Mouse (Mus musculus) forebrain, embryonic 14.5 days (tissue): ENCODE results near the gene Kcnn3. TPM values are rescaled to one million over a fixed set of nuclear protein-coding genes. Genes with fewer than 3 reads are reported as not detected.

Source experiments
- ATAC-seq: fragments of 200-750 bp; cut with Nextera tagmentation; 2 replicates; pipeline ENCODE4 v1.8.0; 2017; ENCODE audit warnings: mild to moderate bottlenecking, moderate library complexity
- DNase-seq: peaks from one replicate; pipeline ENCODE4 v3.0.0-alpha.2; 2015; ENCODE audit warnings: low spot score
- H3K27ac ChIP-seq: fragments of 300-500 bp; sonication (generic); 2 replicates; pipeline ENCODE4 v1.5.1; 2014; ENCODE audit warnings: low read depth, mild to moderate bottlenecking, control low read depth, low read length, moderate library complexity
- H3K27me3 ChIP-seq: fragments of 300-500 bp; sonication (generic); replicated peaks from 2 replicates; pipeline ENCODE4 v1.6.1; 2014; ENCODE audit warnings: low read length, control low read depth, mixed read lengths; ENCODE audit not compliant: control insufficient read depth, insufficient read depth
- H3K36me3 ChIP-seq: fragments of 300-500 bp; sonication (generic); 2 replicates; pipeline ENCODE4 v1.6.1; 2014; ENCODE audit warnings: low read length, control low read depth; ENCODE audit not compliant: control insufficient read depth, insufficient read depth
- H3K4me1 ChIP-seq: fragments of 300-500 bp; sonication (generic); 2 replicates; pipeline ENCODE4 v1.6.1; 2014; ENCODE audit warnings: antibody characterized with exemption, low read length, control low read depth; ENCODE audit not compliant: control insufficient read depth, insufficient read depth
- H3K4me2 ChIP-seq: fragments of 300-500 bp; sonication (generic); 2 replicates; pipeline ENCODE4 v1.6.1; 2014; ENCODE audit warnings: mild to moderate bottlenecking, control low read depth, low read length
- H3K4me3 ChIP-seq: fragments of 300-500 bp; sonication (generic); 2 replicates; pipeline ENCODE4 v1.5.1; 2014; ENCODE audit warnings: low read depth, low read length, control low read depth
- H3K9ac ChIP-seq: fragments of 300-500 bp; sonication (generic); 2 replicates; pipeline ENCODE4 v1.6.1; 2014; ENCODE audit warnings: mild to moderate bottlenecking, low read length, control low read depth, moderate library complexity
- H3K9me3 ChIP-seq: fragments of 300-500 bp; sonication (generic); replicated peaks from 2 replicates; pipeline ENCODE4 v1.6.1; 2016; ENCODE audit warnings: low read length, control low read depth, mixed read lengths; ENCODE audit not compliant: control insufficient read depth
- WGBS: fragments of 180-500 bp; shearing (Covaris S2); extraction: QIAGEN DNeasy Blood & Tissue Kit; methylation state at CpG from one replicate; pipeline ENCODE4 v1.1.7; 2014; 5-methylcytosine and 5-hydroxymethylcytosine counted together
- polyA plus RNA-seq: library from polyadenylated mRNA; unstranded; fragments of >200 nt; fragmentation: Nextera tagmentation; extraction: Ambion mirVana; gene quantifications from 2 replicates; pipeline ENCODE4 v1.2.1, GENCODE M21; 2014

Gene Kcnn3
- polyA plus RNA-seq, 1 experiment from 2014 or later: 4.8 TPM

DNA sequence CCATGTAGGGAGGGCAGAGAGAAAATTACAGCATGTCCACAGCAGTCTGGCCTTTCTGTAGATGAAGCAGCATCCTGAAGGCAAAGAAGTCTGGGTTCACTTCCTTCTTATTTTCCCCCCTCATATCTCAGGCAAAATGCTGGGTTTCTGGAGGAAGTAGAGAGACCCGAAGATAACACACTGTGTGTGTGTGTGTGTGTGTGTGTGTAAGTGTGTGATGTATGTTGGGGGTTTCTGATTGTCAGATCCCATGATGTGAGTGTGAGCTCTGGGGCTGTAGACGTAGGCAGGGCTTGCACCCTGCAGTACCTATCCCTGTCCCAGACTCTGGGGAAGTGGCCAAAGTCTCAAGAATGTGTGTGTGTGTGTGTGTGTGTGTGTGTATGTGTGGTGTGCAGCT lies 28.8 kb downstream of the Kcnn3 start:
- Histone ChIP-seq H3K4me1 (no peaks in the 10 kb centered on the region), H3K36me3 (no peaks in the 10 kb centered on the region), H3K9me3 (no peaks in the 10 kb centered on the region), H3K4me3 (no peak overlapping the region), H3K4me2 (no peak overlapping the region), H3K27me3 (no peaks in the 10 kb centered on the region), H3K27ac (no peak overlapping the region), H3K9ac (no peak overlapping the region)
- ATAC-seq: no peak
- DNase-seq: no peak
- WGBS: 86% methylated on average over 2 of the region's 2 CpGs

- Histone ChIP-seq H3K36me3 (no peaks in the 10 kb centered on the region), H3K4me2 (no peak overlapping the region), H3K9ac (no peak overlapping the region), H3K4me1 (no peaks in the 10 kb centered on the region), H3K27ac (no peak overlapping the region), H3K27me3 (no peaks in the 10 kb centered on the region), H3K4me3 (no peak overlapping the region), H3K9me3 (no peaks in the 10 kb centered on the region)
- 69% methylated on average over 4 of the region's 4 CpGs for WGBS
- DNase-seq (no peak), ATAC-seq (no peak)
Measured at GRCm38 (mm10) chr3:89549488-89549887, 29.5 kb downstream of the Kcnn3 start.

GRCm38 (mm10) chr3:89551880-89552279 lies 31.9 kb downstream of the Kcnn3 start:
- H3K27ac ChIP-seq: 0 out of 2 replicates have a peak overlapping the region, but pooled peaks have one; percentile 6
- H3K9ac ChIP-seq: no peak overlapping the region
- no peak overlapping the region for H3K4me3 ChIP-seq
- peak; percentile 8 for DNase-seq
- no peaks in the 10 kb centered on the region for H3K4me1 ChIP-seq
- WGBS: 65% methylated on average over 2 of the region's 2 CpGs
- H3K27me3 ChIP-seq: no peaks in the 10 kb centered on the region
- no peak overlapping the region for H3K4me2 ChIP-seq
- H3K9me3 ChIP-seq: no peaks in the 10 kb centered on the region
- 0 out of 2 replicates have a peak, but pooled peaks have one; percentile 46 for ATAC-seq
- H3K36me3 ChIP-seq: no peaks in the 10 kb centered on the region

GRCm38 (mm10) chr3:89553432-89553831 lies 33.5 kb downstream of the Kcnn3 start:
- H3K4me3 ChIP-seq: no peak overlapping the region
- 94% methylated on average over 8 of the region's 8 CpGs for WGBS

GRCm38 (mm10) chr3:89553946-89554345 lies 34.0 kb downstream of the Kcnn3 start:
- Histone ChIP-seq H3K4me1 (peaks cover 7% of the 10 kb centered on the region), H3K9ac (no peak overlapping the region), H3K27ac (no peak overlapping the region), H3K4me3 (no peak overlapping the region), H3K4me2 (no peak overlapping the region), H3K9me3 (no peaks in the 10 kb centered on the region), H3K36me3 (no peaks in the 10 kb centered on the region), H3K27me3 (no peaks in the 10 kb centered on the region)
- ATAC-seq (no peak), DNase-seq (no peak)
- 85% methylated on average over 4 of the region's 4 CpGs for WGBS

More at GRCm38 (mm10) chr3:89553432-89553831, 33.5 kb downstream of the Kcnn3 start:
- H3K27ac ChIP-seq: no peak overlapping the region
- no peaks in the 10 kb centered on the region for H3K36me3 ChIP-seq
- ATAC-seq: no peak
- peaks cover 2% of the 10 kb centered on the region for H3K4me1 ChIP-seq
- no peaks in the 10 kb centered on the region for H3K27me3 ChIP-seq
- H3K9ac ChIP-seq: no peak overlapping the region
- DNase-seq: no peak
- no peaks in the 10 kb centered on the region for H3K9me3 ChIP-seq
- no peak overlapping the region for H3K4me2 ChIP-seq

GRCm38 (mm10) chr3:89554587-89554986 lies 34.6 kb downstream of the Kcnn3 start:
- no peak for ATAC-seq
- no peak overlapping the region for H3K4me2 ChIP-seq
- WGBS: 93% methylated on average over 2 of the region's 2 CpGs
- H3K4me1 ChIP-seq: peaks cover 11% of the 10 kb centered on the region
- no peak overlapping the region for H3K9ac ChIP-seq
- no peak for DNase-seq
- H3K36me3 ChIP-seq: no peaks in the 10 kb centered on the region
- no peaks in the 10 kb centered on the region for H3K9me3 ChIP-seq
- H3K27ac ChIP-seq: no peak overlapping the region
- H3K4me3 ChIP-seq: no peak overlapping the region
- H3K27me3 ChIP-seq: no peaks in the 10 kb centered on the region

DNA sequence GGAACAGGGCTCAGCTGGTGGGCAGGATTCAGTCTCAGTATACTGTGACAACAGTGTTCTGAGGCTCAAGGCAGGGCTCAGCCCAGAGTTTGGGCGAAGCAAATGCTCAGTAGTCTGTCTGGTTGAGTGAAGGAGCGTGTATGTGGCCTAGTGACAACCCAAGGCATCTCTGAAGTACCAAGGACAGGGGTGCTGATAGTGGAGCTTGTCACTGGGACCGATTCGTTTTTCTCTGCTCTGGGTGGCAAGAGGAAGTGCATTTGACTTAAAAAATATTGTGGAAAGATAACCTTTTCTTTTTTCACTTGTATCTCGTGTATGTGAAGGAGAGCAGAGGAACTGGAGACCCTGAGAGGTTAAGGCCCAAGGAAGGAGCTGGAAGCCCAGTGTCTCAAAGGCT lies 37.8 kb downstream of the Kcnn3 start:
- Histone ChIP-seq H3K27me3 (no peaks in the 10 kb centered on the region), H3K9me3 (no peaks in the 10 kb centered on the region), H3K4me1 (peaks cover 15% of the 10 kb centered on the region), H3K36me3 (no peaks in the 10 kb centered on the region), H3K27ac (no peak overlapping the region), H3K4me3 (no peak overlapping the region), H3K4me2 (no peak overlapping the region), H3K9ac (no peak overlapping the region)
- DNase-seq: no peak
- ATAC-seq: no peak
- 81% methylated on average over 5 of the region's 5 CpGs for WGBS

DNA sequence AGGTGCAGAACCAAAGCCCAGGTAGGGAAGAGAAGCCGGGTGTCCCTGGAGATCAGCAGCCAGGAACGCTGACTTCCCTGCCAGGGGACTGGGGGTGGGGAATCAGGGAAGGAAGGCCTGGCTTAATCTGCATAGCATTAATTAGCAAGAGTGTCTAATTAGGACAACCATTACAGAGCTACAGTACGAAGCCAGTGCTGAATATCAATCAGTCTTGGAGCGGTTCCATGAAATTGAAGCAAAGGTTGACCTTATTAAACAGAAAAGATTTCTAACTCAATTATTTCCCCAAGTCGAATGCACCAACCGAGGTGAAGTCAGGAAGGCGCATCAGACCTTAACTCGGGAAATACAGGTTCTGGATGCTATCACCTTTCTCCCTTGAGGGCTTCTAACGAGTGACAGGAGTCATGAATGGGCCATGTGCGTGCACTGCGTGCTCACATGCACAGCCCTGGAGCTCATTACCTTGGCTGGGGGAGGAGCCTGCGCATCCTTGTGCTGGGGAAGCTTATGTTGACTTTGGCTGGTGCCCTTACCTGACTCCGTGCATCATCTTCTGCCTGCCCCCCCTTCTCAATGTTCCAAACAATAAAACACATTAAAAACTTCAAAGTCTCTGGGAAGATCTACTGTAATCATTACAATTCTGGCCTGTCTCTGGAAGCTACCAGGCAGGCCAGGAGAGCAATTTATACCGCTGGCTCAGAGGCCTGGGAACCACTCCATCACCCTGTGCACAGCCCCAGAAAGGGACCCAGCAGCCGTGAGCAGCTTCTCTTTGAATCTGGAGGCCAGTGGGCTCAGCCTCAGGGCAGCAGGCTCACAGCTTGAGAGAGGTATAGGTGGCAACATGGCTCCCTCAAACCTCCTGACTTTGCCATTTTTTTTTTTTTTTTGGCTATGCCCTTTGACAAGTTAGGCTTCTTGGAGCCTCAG lies 39.3 kb downstream of the Kcnn3 start:
- H3K4me2 ChIP-seq: peak overlapping the region; percentile 1; the same call in 1 of the 2 replicates
- H3K27me3 ChIP-seq: no peaks in the 10 kb centered on the region
- peak overlapping the region; percentile 73 for H3K27ac ChIP-seq
- 20% methylated on average over 15 of the region's 15 CpGs for WGBS
- ATAC-seq (peak; percentile 94), DNase-seq (peak; percentile 93)
- H3K4me3 ChIP-seq: no peak overlapping the region
- H3K9ac ChIP-seq: 0 out of 2 replicates have a peak overlapping the region, but pooled peaks have one; percentile 7
- peaks cover 15% of the 10 kb centered on the region for H3K4me1 ChIP-seq
- H3K36me3 ChIP-seq: no peaks in the 10 kb centered on the region
- H3K9me3 ChIP-seq: no peaks in the 10 kb centered on the region

DNA sequence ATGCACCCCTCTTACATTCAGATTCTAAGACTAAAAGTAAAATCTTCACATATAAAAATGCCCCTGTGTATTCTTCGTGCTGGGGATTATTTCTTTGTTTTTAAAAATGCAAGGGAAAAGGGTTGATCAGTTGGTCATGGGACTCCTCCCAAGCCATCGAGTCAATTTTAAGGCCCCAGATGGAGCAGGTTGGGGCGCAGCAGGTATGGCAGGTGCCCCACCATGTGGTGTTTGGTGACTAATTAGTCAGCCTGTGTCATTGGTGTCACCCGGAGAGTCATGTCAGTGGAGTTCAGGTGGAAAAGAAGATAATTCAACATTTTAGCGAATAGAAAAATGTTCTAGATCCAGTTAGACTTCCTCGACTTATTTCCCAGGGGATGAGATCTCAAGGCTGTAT lies 41.4 kb downstream of the Kcnn3 start:
- Histone ChIP-seq H3K36me3 (no peaks in the 10 kb centered on the region), H3K4me2 (no peak overlapping the region), H3K27ac (no peak overlapping the region), H3K9me3 (no peaks in the 10 kb centered on the region), H3K4me3 (no peak overlapping the region), H3K9ac (no peak overlapping the region), H3K4me1 (peaks cover 15% of the 10 kb centered on the region), H3K27me3 (no peaks in the 10 kb centered on the region)
- ATAC-seq (no peak), DNase-seq (no peak)
- WGBS: 87% methylated on average over 6 of the region's 6 CpGs
